8 mouse cellular contexts compared by ENCODE assay signal in genomic region chr1:91249564-91250414, GRCm38 (mm10). TPM values are rescaled to one million over a fixed set of nuclear protein-coding genes. Genes with fewer than 3 reads are reported as not detected.
A peak's percentile ranks its signal among the peaks of the same experiment; 100 is the strongest.
DNase-seq lines count a peak whose midpoint lies in the region; ATAC-seq lines count a peak whose summit lies in the region.

TSS of gene Ube2f (plus strand) at chr1:91250304.

- peak within 1 kb of the TSS; percentile 95 for H3K9ac ChIP-seq in forebrain, embryonic 14.5 days (ENCODE audit: low read length)
- peak within 1 kb of the TSS; percentile 90 for H3K9ac ChIP-seq in neural tube, embryonic 15.5 days (replicated peaks)

- peak; percentile 100 for DNase-seq in ES-CJ7 (ENCODE audit: low read depth, low spot score)
- DNase-seq in cerebellum, adult 11 months, result peak; percentile 94
- peak; percentile 99 for DNase-seq in forebrain, embryonic 14.5 days (ENCODE audit: low spot score)
- DNase-seq in heart, postnatal 14 days, result peak; percentile 90 to 92
- peak; percentile 97 for DNase-seq in layer of hippocampus, adult 11-12 months (ENCODE audit: low spot score)
- DNase-seq in lung, adult 18-20 months, result peak; percentile 96
- peak; percentile 96 for DNase-seq in testis, postnatal 14 days (ENCODE audit: low spot score)

- under 1% methylated on average over 43 of the region's 43 CpGs for WGBS in forebrain, embryonic 14.5 days
- WGBS in neural tube, embryonic 15.5 days, result under 1% methylated on average over 43 of the region's 43 CpGs

- H3K9me3 ChIP-seq in forebrain, embryonic 14.5 days (replicated peaks; ENCODE audit: control insufficient read depth, low read length), result no peaks in the 10 kb centered on the region
- H3K9me3 ChIP-seq in neural tube, embryonic 15.5 days (replicated peaks), result no peaks in the 10 kb centered on the region

- intact Hi-C loops in heart, postnatal 14 days (cut with DNase I), result loop anchor here (2.0 kb wide), 1 partner anchor 49 kb away; the partner anchor contains the start of gene Scly

- peak within 1 kb of the TSS; percentile 84 for H3K27ac ChIP-seq in forebrain, embryonic 14.5 days (ENCODE audit: low read depth, low read length)
- peak within 1 kb of the TSS; percentile 89 for H3K27ac ChIP-seq in neural tube, embryonic 15.5 days (replicated peaks)

- H3K4me1 ChIP-seq in forebrain, embryonic 14.5 days (ENCODE audit: control insufficient read depth, insufficient read depth, low read length), result peaks cover 15% of the 10 kb centered on the region
- H3K4me1 ChIP-seq in neural tube, embryonic 15.5 days, result peaks cover 39% of the 10 kb centered on the region

- peak within 1 kb of the TSS; percentile 87 for H3K4me2 ChIP-seq in forebrain, embryonic 14.5 days (ENCODE audit: low read length)
- H3K4me2 ChIP-seq in neural tube, embryonic 15.5 days, result peak within 1 kb of the TSS; percentile 81

- no peaks in the 10 kb centered on the region for H3K27me3 ChIP-seq in forebrain, embryonic 14.5 days (replicated peaks; ENCODE audit: control insufficient read depth, insufficient read depth, low read length)
- H3K27me3 ChIP-seq in neural tube, embryonic 15.5 days (replicated peaks), result no peaks in the 10 kb centered on the region

- peak; percentile 99 for ATAC-seq in forebrain, embryonic 14.5 days
- ATAC-seq in neural tube, embryonic 15.5 days (ENCODE audit: low FRiP score), result peak; percentile 100

- H3K36me3 ChIP-seq in forebrain, embryonic 14.5 days (ENCODE audit: control insufficient read depth, insufficient read depth, low read length), result no peaks in the 10 kb centered on the region
- no peaks in the 10 kb centered on the region for H3K36me3 ChIP-seq in neural tube, embryonic 15.5 days

- peak within 1 kb of the TSS; percentile 98 for H3K4me3 ChIP-seq in forebrain, embryonic 14.5 days (ENCODE audit: low read depth, low read length)
- peak within 1 kb of the TSS; percentile 88 for H3K4me3 ChIP-seq in neural tube, embryonic 15.5 days (replicated peaks)

RNA-seq across cellular contexts. Expression of gene Ube2f, which starts in this region (rescaled TPM):
- polyA plus RNA-seq in forebrain, embryonic 14.5 days (2014; fragmentation: Nextera tagmentation; extraction: Ambion mirVana), result 73.0 and 78.8 TPM in 2 replicates
- 10 to 100 TPM; 50.2 to 56.7 TPM for total RNA-seq in heart, postnatal 14 days (2021)
- polyA plus RNA-seq in neural tube, embryonic 15.5 days (2015; fragmentation: Nextera tagmentation; extraction: Ambion mirVana), result 58.6 and 63.2 TPM in 2 replicates

Comparison
In these comparisons a context has a peak if more than half of its experiments do, and no peak if none do; other contexts are left out.
1. Peak in every context shown above with its lines: DNase-seq, ATAC-seq, H3K4me3 ChIP-seq and H3K27ac ChIP-seq.